Mouse (Mus musculus): ENCODE results near the gene Pla2g10. TPM values are rescaled to one million over a fixed set of nuclear protein-coding genes. Genes with fewer than 3 reads are reported as not detected.
A peak's percentile ranks its signal among the peaks of the same experiment; 100 is the strongest.

Pla2g10 gene
- polyA plus RNA-seq, 1 experiment from 2014 or later: 0.31 TPM

DNA sequence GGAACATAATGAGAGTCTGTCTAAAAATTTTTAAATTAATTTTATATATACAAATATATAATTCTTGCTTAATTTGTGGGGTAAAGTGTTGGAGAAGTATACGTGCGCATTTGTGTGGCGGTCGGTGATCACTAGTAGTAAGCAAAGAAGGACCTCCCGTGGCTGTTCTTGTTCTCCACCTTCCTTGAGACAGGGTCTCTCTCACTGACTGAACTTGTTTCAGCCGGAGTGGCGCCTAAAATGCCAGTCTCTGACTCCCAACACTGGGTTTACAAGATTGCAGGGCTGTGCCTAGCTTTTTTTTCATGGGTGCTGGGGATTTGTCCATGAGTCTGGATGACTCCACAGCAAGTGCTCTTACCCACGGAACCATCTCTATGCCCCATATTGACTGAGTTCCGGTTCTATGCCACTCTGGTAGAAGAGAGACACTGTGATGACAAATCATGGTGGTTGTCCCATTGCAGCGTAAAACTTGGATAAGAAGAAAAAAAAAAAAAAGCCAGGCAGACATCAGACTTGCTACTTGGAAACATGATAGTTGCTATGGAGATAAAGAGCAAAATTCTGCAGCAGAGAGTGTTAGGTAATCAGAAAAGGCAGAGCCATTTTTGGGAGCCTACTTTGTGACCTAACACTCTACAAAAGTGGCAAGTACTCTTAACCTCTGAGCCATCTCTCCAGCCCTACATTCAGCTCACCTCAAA is 62.2 kb downstream of the Pla2g10 start:
- no peak for DNase-seq (ENCODE audit: low spot score)
- no peaks in the 10 kb centered on the region for H3K9me3 ChIP-seq
- 80% methylated on average over 10 of the region's 10 CpGs for WGBS
- peaks cover 18% of the 10 kb centered on the region for H3K36me3 ChIP-seq (replicated peaks)
- peak overlapping the region; percentile 90 for H3K27ac ChIP-seq (replicated peaks)
- no peaks in the 10 kb centered on the region for H3K27me3 ChIP-seq (replicated peaks; ENCODE audit: low read depth, poor library complexity, severe bottlenecking)
- H3K4me3 ChIP-seq: peak overlapping the region; percentile 85
- peaks cover 20% of the 10 kb centered on the region for H3K4me1 ChIP-seq

DNA sequence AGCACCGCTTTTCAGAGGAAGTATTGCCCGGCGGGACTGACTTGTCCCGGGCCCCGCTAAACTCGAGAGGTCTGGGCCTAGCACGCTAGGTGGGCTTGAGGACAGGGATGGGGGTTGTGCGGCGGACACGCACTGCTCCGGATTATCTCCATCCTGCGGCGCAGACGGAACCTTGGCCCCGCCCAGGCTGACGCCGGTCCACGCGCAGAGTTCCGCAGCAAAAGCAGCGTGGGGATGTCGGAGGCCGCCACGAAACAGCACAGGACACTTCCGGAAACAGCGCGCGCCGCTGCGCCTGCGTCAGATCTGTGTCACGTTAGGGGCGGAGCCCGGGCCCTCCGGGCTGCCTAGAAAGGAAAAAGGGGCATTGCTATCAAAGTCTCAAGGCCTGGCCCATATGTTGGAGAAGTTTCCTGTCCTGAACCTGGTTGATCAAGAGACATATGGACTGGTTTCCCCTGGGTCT is 62.9 kb downstream of the Pla2g10 start, which contains the start of gene Parn:
TSS of gene Parn (minus strand) at position 293 of the 466 bp plus-strand sequence.
- H3K4me1 ChIP-seq: peaks cover 15% of the 10 kb centered on the region
- H3K36me3 ChIP-seq (replicated peaks): peaks cover 24% of the 10 kb centered on the region
- H3K27ac ChIP-seq (replicated peaks): peak within 1 kb of the TSS; percentile 90
- peak; percentile 93 for DNase-seq (ENCODE audit: low spot score)
- H3K9me3 ChIP-seq: no peaks in the 10 kb centered on the region
- H3K27me3 ChIP-seq (replicated peaks; ENCODE audit: low read depth, poor library complexity, severe bottlenecking): no peaks in the 10 kb centered on the region
- under 1% methylated on average over 35 of the region's 35 CpGs for WGBS
- H3K4me3 ChIP-seq: peak within 1 kb of the TSS; percentile 85

Other genes with a start within 250 kb of the Pla2g10 start
- gene Parn, start 62.8 kb downstream of the Pla2g10 start, polyA plus RNA-seq (2016; fragmentation: Nextera tagmentation; extraction: Ambion mirVana): 45.3 and 47.0 TPM in 2 replicates
- gene Bfar, start 59.1 kb downstream of the Pla2g10 start, polyA plus RNA-seq (2016; fragmentation: Nextera tagmentation; extraction: Ambion mirVana): 34.5 and 37.2 TPM in 2 replicates
- gene 3110001I22Rik, start 59.1 kb downstream of the Pla2g10 start, polyA plus RNA-seq (2016; fragmentation: Nextera tagmentation; extraction: Ambion mirVana): 7.5 and 9.7 TPM in 2 replicates
- 99.0 and 99.1 TPM in 2 replicates for gene Rrn3, start 49.7 kb upstream of the Pla2g10 start, polyA plus RNA-seq (2016; fragmentation: Nextera tagmentation; extraction: Ambion mirVana)
- 128 and 149 TPM in 2 replicates for gene Ntan1, start 87.9 kb upstream of the Pla2g10 start, polyA plus RNA-seq (2016; fragmentation: Nextera tagmentation; extraction: Ambion mirVana)
- 72.2 and 74.8 TPM in 2 replicates for gene Pdxdc1, start 172.1 kb upstream of the Pla2g10 start, polyA plus RNA-seq (2016; fragmentation: Nextera tagmentation; extraction: Ambion mirVana)
- gene Mpv17l, start 172.2 kb upstream of the Pla2g10 start, polyA plus RNA-seq (2016; fragmentation: Nextera tagmentation; extraction: Ambion mirVana): 2.6 and 3.4 TPM in 2 replicates

Data from embryonic facial prominence, embryonic 10.5 days (tissue).